Mouse (Mus musculus): ENCODE results near the gene Sds. TPM values are rescaled to one million over a fixed set of nuclear protein-coding genes. Genes with fewer than 3 reads are reported as not detected.

Gene Sds
- total RNA-seq, 2 experiments from 2014 or later: 0.26 to 0.70 TPM

- H3K4me3 ChIP-seq: peak overlapping the region; percentile 71
- intact Hi-C loops (cut with DNase I): no loop called here
- H3K27ac ChIP-seq: peak overlapping the region; percentile 95
- DNase-seq: no peak
- TF ChIP-seq CTCF (IDR thresholded peaks at IDR 0.05): no peak
Observed at GRCm38 (mm10) chr5:120502147-120502621, 25.9 kb downstream of the Sds start.

- no peak for TF ChIP-seq CTCF (IDR thresholded peaks at IDR 0.05)
- Histone ChIP-seq H3K4me3 (peak overlapping the region; percentile 71), H3K27ac (peak overlapping the region; percentile 95)
- no peak for DNase-seq
- intact Hi-C loops (cut with DNase I): no loop called here
Observed at GRCm38 (mm10) chr5:120502675-120503143, 26.4 kb downstream of the Sds start.

GRCm38 (mm10) chr5:120503144-120503795, 26.9 kb downstream of the Sds start, which contains the start of gene Plbd2:
Gene Plbd2 (minus strand): TSS chr5:120503625.
- intact Hi-C loops (cut with DNase I): no loop called here

GRCm38 (mm10) chr5:120505368-120505767, 29.0 kb downstream of the Sds start:
- intact Hi-C loops (cut with DNase I): loop anchor here (1.0 kb wide), 1 partner anchor 100 kb away; no protein-coding TSS in a partner anchor
- peak; percentile 99; the same call in 1 of the 2 replicates for TF ChIP-seq CTCF (IDR thresholded peaks at IDR 0.05)
- peak; percentile 89 for DNase-seq
- peak overlapping the region; percentile 68 for H3K27ac ChIP-seq
- H3K4me3 ChIP-seq: peak overlapping the region; percentile 53

More at GRCm38 (mm10) chr5:120503144-120503795, 26.9 kb downstream of the Sds start, which contains the start of gene Plbd2:
- peak; percentile 90 for DNase-seq
- TF ChIP-seq CTCF (IDR thresholded peaks at IDR 0.05): no peak
- peak within 1 kb of the TSS; percentile 71 for H3K4me3 ChIP-seq
- peak within 1 kb of the TSS; percentile 95 for H3K27ac ChIP-seq

GRCm38 (mm10) chr5:120505781-120506180, 29.5 kb downstream of the Sds start:
- peak overlapping the region; percentile 53 for H3K4me3 ChIP-seq
- TF ChIP-seq CTCF (IDR thresholded peaks at IDR 0.05): no peak
- H3K27ac ChIP-seq: peak overlapping the region; percentile 68
- DNase-seq: no peak
- intact Hi-C loops (cut with DNase I): loop anchor here (1.0 kb wide), 1 partner anchor 100 kb away; no protein-coding TSS in a partner anchor

GRCm38 (mm10) chr5:120506490-120506889, 30.2 kb downstream of the Sds start:
- no peak for DNase-seq
- Histone ChIP-seq H3K27ac (no peak overlapping the region), H3K4me3 (no peak overlapping the region)
- TF ChIP-seq CTCF (IDR thresholded peaks at IDR 0.05): no peak
- intact Hi-C loops (cut with DNase I): no loop called here

- Histone ChIP-seq H3K4me3 (no peak overlapping the region), H3K27ac (no peak overlapping the region; the same call in 1 of the 2 replicates)
- no peak for DNase-seq
- intact Hi-C loops (cut with DNase I): no loop called here
- no peak for TF ChIP-seq CTCF (IDR thresholded peaks at IDR 0.05)
Observed at GRCm38 (mm10) chr5:120507311-120507710, 31.0 kb downstream of the Sds start.

GRCm38 (mm10) chr5:120510982-120511642, 34.8 kb downstream of the Sds start, which contains the start of gene Slc8b1:
Gene Slc8b1 (plus strand): TSS chr5:120511168.
- H3K4me3 ChIP-seq: peak within 1 kb of the TSS; percentile 93
- intact Hi-C loops (cut with DNase I): loop anchor here (5.0 kb wide), 1 partner anchor 76 kb away; the partner anchor contains the start of genes Iqcd and Tpcn1
- H3K27ac ChIP-seq: peak within 1 kb of the TSS; percentile 92
- no peak for TF ChIP-seq CTCF (IDR thresholded peaks at IDR 0.05)
- DNase-seq: peak; percentile 98

- no peak for TF ChIP-seq CTCF (IDR thresholded peaks at IDR 0.05)
- peak overlapping the region; percentile 93 for H3K4me3 ChIP-seq
- H3K27ac ChIP-seq: peak overlapping the region; percentile 92
- DNase-seq: peak; percentile 72
- intact Hi-C loops (cut with DNase I): loop anchor here (5.0 kb wide), 1 partner anchor 76 kb away; the partner anchor contains the start of genes Iqcd and Tpcn1
Observed at GRCm38 (mm10) chr5:120511643-120512220, 35.4 kb downstream of the Sds start.

- DNase-seq: no peak
- Histone ChIP-seq H3K4me3 (peak overlapping the region; percentile 93), H3K27ac (peak overlapping the region; percentile 92)
- intact Hi-C loops (cut with DNase I): loop anchor here (5.0 kb wide), 1 partner anchor 74 kb away; the partner anchor contains the start of genes Iqcd and Tpcn1
- no peak for TF ChIP-seq CTCF (IDR thresholded peaks at IDR 0.05)
Observed at GRCm38 (mm10) chr5:120512911-120513555, 36.7 kb downstream of the Sds start.

- intact Hi-C loops (cut with DNase I): loop anchor here (5.0 kb wide), 1 partner anchor 73 kb away; the partner anchor contains the start of genes Iqcd and Tpcn1
- no peak for DNase-seq
- no peak for TF ChIP-seq CTCF (IDR thresholded peaks at IDR 0.05)
- H3K4me3 ChIP-seq: peak overlapping the region; percentile 25
- peak overlapping the region; percentile 92 for H3K27ac ChIP-seq
Observed at GRCm38 (mm10) chr5:120514031-120514677, 37.8 kb downstream of the Sds start.
